Mouse (Mus musculus): ENCODE data around the gene Plk5. TPM values are rescaled to one million over a fixed set of nuclear protein-coding genes. Genes with fewer than 3 reads are reported as not detected.
"Not testable (repeated sequence)": the region's sequence is repeated elsewhere in the genome, so short reads cannot be mapped to it uniquely, and the experiment has no call there.

Plk5 gene
- polyA plus RNA-seq, 1 experiment: 0.04 TPM

DNA sequence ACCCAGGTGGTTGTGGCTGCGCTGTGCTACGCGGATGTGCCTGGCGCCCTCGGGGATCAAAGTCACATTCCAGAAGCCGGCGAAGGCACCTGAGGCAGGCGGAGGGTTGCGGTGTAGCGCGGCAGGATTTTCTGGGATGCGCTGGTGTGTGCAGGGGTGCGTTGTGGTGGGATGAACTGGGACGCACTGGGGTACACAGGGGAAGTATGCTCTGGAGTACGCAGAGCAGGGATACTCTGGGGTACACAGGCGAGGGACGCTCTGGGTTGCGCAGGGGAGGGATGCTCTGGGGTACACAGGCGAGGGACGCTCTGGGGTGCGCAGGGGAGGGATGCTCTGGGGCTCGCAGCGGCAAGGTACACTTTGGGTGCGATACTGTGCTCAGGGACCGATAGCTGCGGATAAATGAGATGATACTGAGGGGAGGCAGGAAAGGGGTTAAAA lies 13.9 kb upstream of the Plk5 start:
- H3K27me3 ChIP-seq (ENCODE audit: control insufficient read depth, insufficient read depth, low read length): peaks cover 26% of the 10 kb centered on the region
- peaks cover 25% of the 10 kb centered on the region for H3K4me1 ChIP-seq (ENCODE audit: control insufficient read depth, insufficient read depth, insufficient read length)
- no peak overlapping the region for H3K4me3 ChIP-seq (ENCODE audit: extremely low read depth, insufficient read depth, insufficient read length)
- DNase-seq (ENCODE audit: low read depth in 1 of 2, low spot score in 2 of 2): no peak
- no peaks in the 10 kb centered on the region for H3K36me3 ChIP-seq (ENCODE audit: control insufficient read depth, insufficient read depth, low read length)
- no peak for TF ChIP-seq POLR2A (IDR thresholded peaks at IDR 0.05; ENCODE audit: low read depth, low read length)
- no peak for TF ChIP-seq CTCF (IDR thresholded peaks at IDR 0.05; ENCODE audit: extremely low read depth, insufficient read depth, insufficient read length, insufficient replicate concordance)
- 7% methylated on average over 26 of the region's 26 CpGs for WGBS
- H3K27ac ChIP-seq (ENCODE audit: insufficient read depth, low read length): no peak overlapping the region

DNA sequence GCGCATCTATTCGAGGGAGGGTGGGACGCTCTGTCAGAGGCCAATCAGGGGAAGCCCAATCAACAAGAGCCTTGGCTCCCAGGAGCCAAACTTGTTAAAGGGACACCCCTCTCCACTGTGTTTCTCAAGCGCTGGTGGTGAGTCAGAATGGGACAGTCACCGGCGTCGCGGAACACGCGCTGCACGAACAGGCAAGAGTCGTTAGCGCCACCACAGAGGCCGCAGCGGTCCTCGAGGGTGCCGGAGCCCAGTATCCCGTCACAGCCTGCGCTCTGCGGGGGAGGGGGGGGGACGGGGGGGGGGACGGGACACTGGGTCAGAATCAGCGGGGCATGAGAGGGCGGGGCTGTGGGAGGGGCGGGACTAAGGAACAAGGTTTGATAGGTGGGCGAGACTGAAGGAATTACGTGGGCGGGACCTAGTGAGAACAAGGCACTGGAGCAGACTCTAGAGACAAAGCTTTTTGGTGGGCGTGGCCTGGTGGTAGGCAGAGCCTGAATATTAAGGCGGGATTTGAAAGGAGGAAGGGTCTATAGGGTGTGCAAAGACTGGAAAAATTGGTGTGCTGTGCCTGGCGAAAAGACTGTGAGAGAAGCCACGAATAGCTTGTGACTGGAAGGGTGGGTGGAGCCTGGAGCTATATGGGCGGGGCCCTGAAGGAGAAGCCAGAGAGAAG lies 13.4 kb upstream of the Plk5 start:
- Histone ChIP-seq H3K4me1 (ENCODE audit: control insufficient read depth, insufficient read depth, insufficient read length) (peaks cover 25% of the 10 kb centered on the region), H3K27me3 (ENCODE audit: control insufficient read depth, insufficient read depth, low read length) (peaks cover 30% of the 10 kb centered on the region), H3K27ac (ENCODE audit: insufficient read depth, low read length) (no peak overlapping the region), H3K36me3 (ENCODE audit: control insufficient read depth, insufficient read depth, low read length) (no peaks in the 10 kb centered on the region), H3K4me3 (ENCODE audit: extremely low read depth, insufficient read depth, insufficient read length) (no peak overlapping the region)
- TF ChIP-seq CTCF (IDR thresholded peaks at IDR 0.05; ENCODE audit: extremely low read depth, insufficient read depth, insufficient read length, insufficient replicate concordance) (no peak), POLR2A (IDR thresholded peaks at IDR 0.05; ENCODE audit: low read depth, low read length) (no peak)
- WGBS: 1% methylated on average over 31 of the region's 33 CpGs
- DNase-seq (ENCODE audit: low read depth in 1 of 2, low spot score in 2 of 2): peak; percentile 32 to 41

DNA sequence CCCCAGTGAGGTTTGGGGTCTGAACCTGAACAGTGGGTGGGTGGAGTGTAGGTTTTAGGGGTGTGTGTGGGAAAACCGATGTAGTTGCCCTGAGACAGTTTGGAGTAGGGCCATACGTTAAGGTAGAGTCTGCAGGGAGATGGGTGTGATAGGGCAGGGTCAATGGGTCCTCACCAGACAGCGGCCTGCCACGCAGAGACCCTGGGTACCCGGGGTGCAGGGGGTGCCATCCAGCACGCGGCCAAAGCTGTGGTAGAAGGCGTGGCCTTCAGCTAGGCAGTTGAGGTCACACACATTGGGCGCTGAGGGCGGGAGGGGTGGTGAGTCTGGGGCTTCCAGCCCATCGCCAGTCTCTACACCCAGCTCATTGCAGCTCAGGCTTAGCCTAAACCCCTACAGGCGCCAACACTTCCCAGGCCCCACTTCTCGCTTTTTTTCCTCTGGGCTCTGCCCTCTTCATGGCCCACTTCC lies 12.8 kb upstream of the Plk5 start:
- Histone ChIP-seq H3K4me3 (ENCODE audit: extremely low read depth, insufficient read depth, insufficient read length) (no peak overlapping the region), H3K4me1 (ENCODE audit: control insufficient read depth, insufficient read depth, insufficient read length) (peaks cover 30% of the 10 kb centered on the region), H3K27ac (ENCODE audit: insufficient read depth, low read length) (peak overlapping the region; percentile 24; the same call in 1 of the 2 replicates), H3K27me3 (ENCODE audit: control insufficient read depth, insufficient read depth, low read length) (peaks cover 36% of the 10 kb centered on the region), H3K36me3 (ENCODE audit: control insufficient read depth, insufficient read depth, low read length) (no peaks in the 10 kb centered on the region)
- DNase-seq (ENCODE audit: low read depth in 1 of 2, low spot score in 2 of 2): no peak
- TF ChIP-seq CTCF (IDR thresholded peaks at IDR 0.05; ENCODE audit: extremely low read depth, insufficient read depth, insufficient read length, insufficient replicate concordance) (no peak), POLR2A (IDR thresholded peaks at IDR 0.05; ENCODE audit: low read depth, low read length) (no peak)
- WGBS: 29% methylated on average over 13 of the region's 13 CpGs

DNA sequence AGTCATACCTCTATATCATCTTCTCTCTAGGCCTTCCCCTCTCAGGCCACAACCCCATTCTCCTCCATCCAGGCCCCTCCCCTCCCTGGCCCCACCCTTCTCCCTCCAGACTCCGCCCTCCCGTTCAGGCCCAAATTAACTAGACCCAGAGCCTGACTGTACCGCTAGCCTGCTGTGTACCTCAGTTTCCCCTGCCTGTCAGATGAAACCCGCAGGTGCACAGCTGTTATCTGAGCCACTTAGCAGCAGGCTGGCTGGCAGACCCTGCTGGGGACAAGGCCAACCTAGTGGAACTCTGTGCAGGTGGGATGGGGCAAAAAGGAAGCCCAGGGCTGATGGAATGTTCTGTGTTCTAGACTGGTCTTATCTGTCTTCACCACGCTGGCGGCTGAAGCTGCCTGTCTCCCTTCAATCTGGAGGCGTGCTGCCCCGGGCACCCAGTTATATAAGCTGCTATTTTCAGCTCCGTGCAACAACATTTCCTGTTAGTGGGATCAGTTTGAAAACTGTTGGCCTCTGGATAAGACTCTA lies 12.1 kb upstream of the Plk5 start:
- TF ChIP-seq CTCF (IDR thresholded peaks at IDR 0.05; ENCODE audit: extremely low read depth, insufficient read depth, insufficient read length, insufficient replicate concordance) (no peak), POLR2A (IDR thresholded peaks at IDR 0.05; ENCODE audit: low read depth, low read length) (no peak)
- H3K4me3 ChIP-seq (ENCODE audit: extremely low read depth, insufficient read depth, insufficient read length): no peak overlapping the region
- no peaks in the 10 kb centered on the region for H3K36me3 ChIP-seq (ENCODE audit: control insufficient read depth, insufficient read depth, low read length)
- peaks cover 38% of the 10 kb centered on the region for H3K27me3 ChIP-seq (ENCODE audit: control insufficient read depth, insufficient read depth, low read length)
- H3K4me1 ChIP-seq (ENCODE audit: control insufficient read depth, insufficient read depth, insufficient read length): peaks cover 31% of the 10 kb centered on the region
- WGBS: 19% methylated on average over 9 of the region's 9 CpGs
- peak overlapping the region; percentile 73 for H3K27ac ChIP-seq (ENCODE audit: insufficient read depth, low read length)
- DNase-seq (ENCODE audit: low read depth in 1 of 2, low spot score in 2 of 2): no peak

DNA sequence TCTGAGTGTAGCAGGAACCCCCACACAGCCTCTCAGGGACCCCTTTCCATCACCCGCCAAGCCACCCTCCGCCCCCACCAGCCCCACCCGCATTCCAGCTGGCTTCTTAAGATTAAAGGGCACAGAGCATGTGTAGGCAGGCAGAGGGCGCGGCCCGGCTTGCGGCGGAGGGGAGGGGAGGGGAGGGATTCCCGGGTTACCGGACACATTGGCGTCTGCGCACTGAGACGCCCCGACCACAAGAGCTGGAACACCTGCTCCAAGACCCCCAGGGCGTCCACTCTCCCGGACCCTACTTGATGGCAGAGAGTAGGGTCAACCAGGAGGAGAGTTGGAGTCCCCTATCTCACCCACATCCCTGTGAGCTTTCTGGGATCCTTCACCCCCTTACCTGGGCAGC lies 11.1 kb upstream of the Plk5 start:
- no peak for DNase-seq (ENCODE audit: low read depth in 1 of 2, low spot score in 2 of 2)
- Histone ChIP-seq H3K27me3 (ENCODE audit: control insufficient read depth, insufficient read depth, low read length) (peaks cover 38% of the 10 kb centered on the region), H3K27ac (ENCODE audit: insufficient read depth, low read length) (peak overlapping the region; percentile 45; the same call in 1 of the 2 replicates), H3K36me3 (ENCODE audit: control insufficient read depth, insufficient read depth, low read length) (no peaks in the 10 kb centered on the region), H3K4me3 (ENCODE audit: extremely low read depth, insufficient read depth, insufficient read length) (no peak overlapping the region), H3K4me1 (ENCODE audit: control insufficient read depth, insufficient read depth, insufficient read length) (peaks cover 31% of the 10 kb centered on the region)
- TF ChIP-seq POLR2A (IDR thresholded peaks at IDR 0.05; ENCODE audit: low read depth, low read length): no peak
- no peak for TF ChIP-seq CTCF (IDR thresholded peaks at IDR 0.05; ENCODE audit: extremely low read depth, insufficient read depth, insufficient read length, insufficient replicate concordance)
- under 1% methylated on average over 16 of the region's 16 CpGs for WGBS

DNA sequence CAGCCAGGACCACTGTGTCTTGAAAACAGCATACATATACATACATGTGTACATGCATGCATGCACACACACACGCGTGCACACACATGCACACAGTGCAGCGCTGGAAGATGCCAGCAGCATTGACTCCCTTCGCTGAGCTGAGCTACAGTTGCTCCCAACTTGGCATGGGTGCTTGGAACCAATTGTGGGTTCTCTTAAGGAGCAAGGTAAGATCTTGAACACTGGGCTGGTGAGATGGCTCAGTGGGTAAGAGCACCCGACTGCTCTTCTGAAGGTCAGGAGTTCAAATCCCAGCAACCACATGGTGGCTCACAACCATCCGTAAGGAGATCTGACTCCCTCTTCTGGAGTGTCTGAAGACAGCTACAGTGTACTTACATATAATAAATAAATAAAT lies 10.3 kb upstream of the Plk5 start:
- WGBS: 93% methylated on average over 6 of the region's 6 CpGs
- H3K36me3 ChIP-seq (ENCODE audit: control insufficient read depth, insufficient read depth, low read length); H3K27ac ChIP-seq (ENCODE audit: insufficient read depth, low read length); DNase-seq (ENCODE audit: low read depth in 1 of 2, low spot score in 2 of 2); H3K4me3 ChIP-seq (ENCODE audit: extremely low read depth, insufficient read depth, insufficient read length): not testable (repeated sequence)
- Histone ChIP-seq H3K4me1 (ENCODE audit: control insufficient read depth, insufficient read depth, insufficient read length) (peaks cover 28% of the 10 kb centered on the region), H3K27me3 (ENCODE audit: control insufficient read depth, insufficient read depth, low read length) (peaks cover 38% of the 10 kb centered on the region)

DNA sequence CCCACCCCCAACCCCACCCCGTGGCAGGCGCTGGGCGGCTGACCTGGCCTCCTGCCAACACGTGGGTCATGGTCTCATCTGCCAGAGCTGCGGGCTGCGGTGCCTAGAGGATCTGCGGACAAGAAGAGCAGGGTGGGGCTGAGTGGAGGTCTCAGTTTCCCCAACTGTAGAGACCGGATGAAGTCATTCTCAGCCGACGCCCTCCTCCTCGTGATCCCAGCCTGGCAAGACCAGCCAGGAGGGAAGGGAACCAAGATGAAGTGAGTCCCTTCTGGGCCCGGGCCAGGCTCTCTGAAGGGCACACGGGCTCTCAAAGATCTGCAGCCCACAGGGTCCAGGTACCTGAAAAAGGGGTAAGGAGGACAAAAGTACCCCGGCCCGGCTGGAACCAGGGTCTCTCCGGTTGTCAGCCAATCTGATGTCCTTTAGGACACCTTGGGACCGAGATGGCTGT lies 8.7 kb upstream of the Plk5 start:
- 13% methylated on average over 17 of the region's 17 CpGs for WGBS
- H3K36me3 ChIP-seq (ENCODE audit: control insufficient read depth, insufficient read depth, low read length): no peaks in the 10 kb centered on the region
- H3K27ac ChIP-seq (ENCODE audit: insufficient read depth, low read length): no peak overlapping the region
- no peak for TF ChIP-seq POLR2A (IDR thresholded peaks at IDR 0.05; ENCODE audit: low read depth, low read length)
- no peak for TF ChIP-seq CTCF (IDR thresholded peaks at IDR 0.05; ENCODE audit: extremely low read depth, insufficient read depth, insufficient read length, insufficient replicate concordance)
- no peak overlapping the region; the same call in 1 of the 2 replicates for H3K4me3 ChIP-seq (ENCODE audit: extremely low read depth, insufficient read depth, insufficient read length)
- no peak for DNase-seq (ENCODE audit: low read depth in 1 of 2, low spot score in 2 of 2)
- peaks cover 27% of the 10 kb centered on the region for H3K27me3 ChIP-seq (ENCODE audit: control insufficient read depth, insufficient read depth, low read length)
- H3K4me1 ChIP-seq (ENCODE audit: control insufficient read depth, insufficient read depth, insufficient read length): peaks cover 15% of the 10 kb centered on the region
